Mouse (Mus musculus) adrenal gland, postnatal 4 days (tissue): ENCODE measurements around the gene Nek4. TPM values are rescaled to one million over a fixed set of nuclear protein-coding genes. Genes with fewer than 3 reads are reported as not detected.

Experiments
- DNase-seq, 2 experiments: peaks; one replicate each; pipeline ENCODE4 v3.0.0; 2021 to 2022; ENCODE audit warnings: low spot score in 2 of 2, mixed read lengths in 2 of 2
- long read RNA-seq, 2 experiments: library from polyadenylated mRNA; stranded (forward); transcript quantifications; one replicate each; pipeline ENCODE4 v2.0.0; 2021
- total RNA-seq, 2 experiments: library from RNA; stranded (reverse); gene quantifications; 2 replicates each; pipeline ENCODE4 v1.2.3; 2021

Gene Nek4
- 10 to 100 TPM; 12.4 to 13.8 TPM for total RNA-seq
- long read RNA-seq, experiment 1, full-length matches to known transcripts, result 5 of 10 reads
- long read RNA-seq, experiment 1, partial matches to known transcripts, result 3 of 10 reads
- long read RNA-seq, experiment 1, other reads (novel, unspliced or antisense), result 2 of 10 reads
- long read RNA-seq, experiment 2, full-length matches to known transcripts, result 11 of 18 reads
- long read RNA-seq, experiment 2, partial matches to known transcripts, result 6 of 18 reads
- long read RNA-seq, experiment 2, other reads (novel, unspliced or antisense), result 1 of 18 reads

- peak; percentile 82 to 93 for DNase-seq
These were observed at the start of gene Nek4 for GRCm38 (mm10) chr14:30951154-30951825. Gene Nek4, plus strand, starts transcription at chr14:30951377.

- DNase-seq, result no peak
These were observed 48.5 kb upstream of the Nek4 start for GRCm38 (mm10) chr14:30902628-30903027.

GRCm38 (mm10) chr14:30903036-30903435 lies 48.1 kb upstream of the Nek4 start:
- DNase-seq, result no peak

GRCm38 (mm10) chr14:30904307-30904706 lies 46.9 kb upstream of the Nek4 start:
- no peak for DNase-seq

- DNase-seq, result no peak
These were observed 45.2 kb upstream of the Nek4 start for GRCm38 (mm10) chr14:30906001-30906400.

GRCm38 (mm10) chr14:30907814-30908265 lies 43.3 kb upstream of the Nek4 start:
- no peak for DNase-seq

GRCm38 (mm10) chr14:30911141-30911540 lies 40.0 kb upstream of the Nek4 start:
- no peak for DNase-seq

- DNase-seq, result no peak
These were observed 38.5 kb upstream of the Nek4 start for GRCm38 (mm10) chr14:30912641-30913040.

- DNase-seq, result no peak
These were observed 37.8 kb upstream of the Nek4 start for GRCm38 (mm10) chr14:30913404-30913803.

GRCm38 (mm10) chr14:30916516-30916915 lies 34.7 kb upstream of the Nek4 start:
- DNase-seq, result no peak

GRCm38 (mm10) chr14:30922053-30922670 lies 29.0 kb upstream of the Nek4 start:
- DNase-seq, result no peak

- DNase-seq, result no peak
These were observed 27.6 kb upstream of the Nek4 start, which contains the start of gene Itih3 for GRCm38 (mm10) chr14:30923375-30924105. Gene Itih3, minus strand, starts transcription at chr14:30923760.

GRCm38 (mm10) chr14:30925492-30925891 lies 25.7 kb upstream of the Nek4 start:
- DNase-seq, result no peak

- DNase-seq, result no peak
These were observed 20.8 kb upstream of the Nek4 start for GRCm38 (mm10) chr14:30930386-30930785.

- DNase-seq, result no peak
These were observed 17.8 kb upstream of the Nek4 start for GRCm38 (mm10) chr14:30933351-30933750.

- no peak for DNase-seq
These were observed 8.9 kb upstream of the Nek4 start for GRCm38 (mm10) chr14:30942254-30942653.

- no peak for DNase-seq
These were observed 8.1 kb upstream of the Nek4 start, which contains the start of gene Itih1 for GRCm38 (mm10) chr14:30943038-30943437. Gene Itih1, minus strand, starts transcription at chr14:30943289.

- peak; percentile 40 to 55 for DNase-seq
These were observed 7.1 kb upstream of the Nek4 start for GRCm38 (mm10) chr14:30943860-30944674.

GRCm38 (mm10) chr14:30944745-30945144 lies 6.4 kb upstream of the Nek4 start:
- no peak for DNase-seq

- DNase-seq, result no peak
These were observed 1.2 kb upstream of the Nek4 start for GRCm38 (mm10) chr14:30949986-30950385.

- no peak for DNase-seq
These were observed 7.3 kb downstream of the Nek4 start for GRCm38 (mm10) chr14:30958517-30958916.
